Mouse (Mus musculus) intestine, embryonic 14.5 days (tissue): ENCODE data around the gene Acss1. TPM values are rescaled to one million over a fixed set of nuclear protein-coding genes. Genes with fewer than 3 reads are reported as not detected.

Experiments used
- ATAC-seq: fragments of 200-750 bp; cut with Nextera tagmentation; replicated peaks from 2 replicates; pipeline ENCODE4 v1.8.0; 2017; ENCODE audit warnings: low read depth, moderate number of reproducible peaks, moderate TSS enrichment, moderate library complexity; ENCODE audit not compliant: low FRiP score, low TSS enrichment
- DNase-seq: peaks from one replicate; pipeline ENCODE4 v3.0.0-alpha.2; 2018; ENCODE audit warnings: low spot score
- H3K27ac ChIP-seq: fragments of 300-500 bp; sonication (generic); 2 replicates; pipeline ENCODE4 v1.5.1; 2014; ENCODE audit warnings: low read depth, mild to moderate bottlenecking, control low read depth
- H3K27me3 ChIP-seq: fragments of 300-500 bp; sonication (generic); replicated peaks from 2 replicates; pipeline ENCODE4 v1.6.1; 2014; ENCODE audit warnings: low read length, control low read depth; ENCODE audit not compliant: control insufficient read depth, insufficient read depth
- H3K36me3 ChIP-seq: fragments of 300-500 bp; sonication (generic); 2 replicates; pipeline ENCODE4 v1.6.1; 2014; ENCODE audit warnings: low read length, control low read depth; ENCODE audit not compliant: control insufficient read depth, insufficient read depth
- H3K4me1 ChIP-seq: fragments of 300-500 bp; sonication (generic); replicated peaks from 2 replicates; pipeline ENCODE4 v1.6.1; 2014; ENCODE audit warnings: low read length, control low read depth, mixed read lengths; ENCODE audit not compliant: control insufficient read depth, insufficient read depth
- H3K4me2 ChIP-seq: fragments of 300-500 bp; sonication (generic); 2 replicates; pipeline ENCODE4 v1.6.1; 2014; ENCODE audit warnings: low read length
- H3K4me3 ChIP-seq: fragments of 300-500 bp; sonication (generic); 2 replicates; pipeline ENCODE4 v1.5.1; 2014; ENCODE audit warnings: low read depth, low read length, control low read depth, mixed read lengths
- H3K9ac ChIP-seq: fragments of 300-500 bp; sonication (generic); 2 replicates; pipeline ENCODE4 v1.6.1; 2014; ENCODE audit warnings: mild to moderate bottlenecking, low read length
- H3K9me3 ChIP-seq: fragments of 300-500 bp; sonication (generic); 2 replicates; pipeline ENCODE4 v1.6.1; 2016; ENCODE audit warnings: low read length, control low read depth; ENCODE audit not compliant: control insufficient read depth
- WGBS: fragments of 180-500 bp; shearing (Covaris S2); extraction: QIAGEN DNeasy Blood & Tissue Kit; methylation state at CpG from one replicate; pipeline ENCODE4 v1.1.7; 2014; 5-methylcytosine and 5-hydroxymethylcytosine counted together
- polyA plus RNA-seq: library from polyadenylated mRNA; unstranded; fragments of >200 nt; fragmentation: Nextera tagmentation; extraction: Ambion mirVana; gene quantifications from 2 replicates; pipeline ENCODE4 v1.2.1, GENCODE M21; 2014

The Acss1 gene
- 18.2 and 19.7 TPM in 2 replicates for polyA plus RNA-seq

GRCm38 (mm10) chr2:150667820-150668766 is at the start of gene Acss1:
Gene Acss1, minus strand, starts transcription at chr2:150668500.
- peak within 1 kb of the TSS; percentile 65 for H3K4me3 ChIP-seq
- peak; percentile 87 for DNase-seq
- peak; percentile 80 for ATAC-seq
- H3K9ac ChIP-seq = peak within 1 kb of the TSS; percentile 64
- H3K27ac ChIP-seq = peak within 1 kb of the TSS; percentile 33; the same call in 1 of the 2 replicates
- 3% methylated on average over 54 of the region's 61 CpGs for WGBS
- no peaks in the 10 kb centered on the region for H3K9me3 ChIP-seq
- H3K36me3 ChIP-seq = no peaks in the 10 kb centered on the region
- H3K27me3 ChIP-seq = no peaks in the 10 kb centered on the region
- peak within 1 kb of the TSS; percentile 94 for H3K4me2 ChIP-seq
- H3K4me1 ChIP-seq = peaks cover 14% of the 10 kb centered on the region; the same call in 1 of the 2 replicates

GRCm38 (mm10) chr2:150712167-150712674 is 43.9 kb upstream of the Acss1 start:
- 76% methylated on average over 4 of the region's 4 CpGs for WGBS
- Histone ChIP-seq H3K27ac (no peak overlapping the region), H3K4me3 (no peak overlapping the region), H3K4me1 (no peaks in the 10 kb centered on the region), H3K27me3 (no peaks in the 10 kb centered on the region), H3K9me3 (no peaks in the 10 kb centered on the region), H3K4me2 (no peak overlapping the region), H3K9ac (no peak overlapping the region), H3K36me3 (no peaks in the 10 kb centered on the region)
- ATAC-seq (no peak), DNase-seq (no peak)

- no peak for ATAC-seq
- 70% methylated on average over 6 of the region's 6 CpGs for WGBS
These were observed 23.3 kb upstream of the Acss1 start for GRCm38 (mm10) chr2:150691481-150692170.

GRCm38 (mm10) chr2:150690216-150690615 is 21.9 kb upstream of the Acss1 start:
- no peak overlapping the region for H3K9ac ChIP-seq
- H3K9me3 ChIP-seq = no peaks in the 10 kb centered on the region
- DNase-seq = peak; percentile 42
- no peak for ATAC-seq
- 14% methylated on average over 11 of the region's 11 CpGs for WGBS
- no peak overlapping the region for H3K4me3 ChIP-seq
- H3K4me2 ChIP-seq = no peak overlapping the region
- H3K27ac ChIP-seq = no peak overlapping the region
- H3K36me3 ChIP-seq = no peaks in the 10 kb centered on the region
- H3K27me3 ChIP-seq = peaks cover 62% of the 10 kb centered on the region
- H3K4me1 ChIP-seq = no peaks in the 10 kb centered on the region

More at GRCm38 (mm10) chr2:150691481-150692170, 23.3 kb upstream of the Acss1 start:
- H3K36me3 ChIP-seq = no peaks in the 10 kb centered on the region
- H3K27ac ChIP-seq = no peak overlapping the region
- no peak overlapping the region for H3K9ac ChIP-seq
- no peaks in the 10 kb centered on the region for H3K4me1 ChIP-seq
- H3K4me2 ChIP-seq = no peak overlapping the region
- no peaks in the 10 kb centered on the region for H3K9me3 ChIP-seq
- no peak for DNase-seq
- peaks cover 49% of the 10 kb centered on the region for H3K27me3 ChIP-seq
- H3K4me3 ChIP-seq = no peak overlapping the region

- H3K4me2 ChIP-seq = peak within 1 kb of the TSS; percentile 59
- H3K27me3 ChIP-seq = peaks cover 63% of the 10 kb centered on the region
- WGBS = 45% methylated on average over 16 of the region's 16 CpGs
These were observed 21.0 kb upstream of the Acss1 start, which contains the start of gene Vsx1 for GRCm38 (mm10) chr2:150689223-150689800. Gene Vsx1, minus strand, starts transcription at chr2:150689360.

GRCm38 (mm10) chr2:150688541-150689186 is 20.4 kb upstream of the Acss1 start:
- peak; percentile 36; the same call in 1 of the 2 replicates for ATAC-seq
- Histone ChIP-seq H3K4me3 (peak overlapping the region; percentile 33), H3K9me3 (no peaks in the 10 kb centered on the region), H3K4me2 (peak overlapping the region; percentile 59), H3K9ac (peak overlapping the region; percentile 25; the same call in 1 of the 2 replicates), H3K27me3 (peaks cover 63% of the 10 kb centered on the region), H3K36me3 (no peaks in the 10 kb centered on the region), H3K27ac (no peak overlapping the region), H3K4me1 (no peaks in the 10 kb centered on the region)
- WGBS = under 1% methylated on average over 44 of the region's 44 CpGs
- peak; percentile 67 for DNase-seq

More at GRCm38 (mm10) chr2:150689223-150689800, 21.0 kb upstream of the Acss1 start, which contains the start of gene Vsx1:
- Histone ChIP-seq H3K9me3 (no peaks in the 10 kb centered on the region), H3K9ac (peak within 1 kb of the TSS; percentile 25; the same call in 1 of the 2 replicates), H3K27ac (no peak within 1 kb of the TSS), H3K4me1 (no peaks in the 10 kb centered on the region), H3K36me3 (no peaks in the 10 kb centered on the region), H3K4me3 (peak within 1 kb of the TSS; percentile 33)
- ATAC-seq (no peak), DNase-seq (peak; percentile 47)

- WGBS = 4% methylated on average over 23 of the region's 23 CpGs
- H3K9ac ChIP-seq = no peak overlapping the region
- H3K4me2 ChIP-seq = peak overlapping the region; percentile 59
- H3K27ac ChIP-seq = no peak overlapping the region
- H3K4me1 ChIP-seq = no peaks in the 10 kb centered on the region
- no peaks in the 10 kb centered on the region for H3K36me3 ChIP-seq
- no peaks in the 10 kb centered on the region for H3K9me3 ChIP-seq
- DNase-seq (peak; percentile 55), ATAC-seq (peak; percentile 24; the same call in 1 of the 2 replicates)
- H3K27me3 ChIP-seq = peaks cover 63% of the 10 kb centered on the region
- peak overlapping the region; percentile 33 for H3K4me3 ChIP-seq
These were observed 19.7 kb upstream of the Acss1 start for GRCm38 (mm10) chr2:150687871-150688540.
